8 mouse cellular contexts compared by ENCODE assay signal in genomic region chr3:89088974-89089373, GRCm38 (mm10). TPM values are rescaled to one million over a fixed set of nuclear protein-coding genes. Genes with fewer than 3 reads are reported as not detected.
DNase-seq lines count a peak whose midpoint lies in the region; ATAC-seq and TF ChIP-seq lines count a peak whose summit lies in the region.

No protein-coding gene starts in this region.

- TF ChIP-seq CTCF in cortical plate, adult 2 months (IDR thresholded peaks at IDR 0.05; ENCODE audit: extremely low read depth, insufficient read depth, low read length): no peak

- intact Hi-C loops in heart, postnatal 14 days (cut with DNase I): no loop called here

- DNase-seq in heart, postnatal 14 days: no peak
- no peak for DNase-seq in layer of hippocampus, adult 18-20 months (ENCODE audit: low spot score in 2 of 2)
- no peak for DNase-seq in right cerebral cortex, postnatal 14 days

- peaks cover 9 to 14% of the 10 kb centered on the region in 2 experiments; a peak in 3 of 4 replicates for H3K4me1 ChIP-seq in heart, embryonic 14.5 days (ENCODE audit: control insufficient read depth in 2 of 2, insufficient read depth in 2 of 2, low read length in 2 of 2)
- peaks cover 3% of the 10 kb centered on the region for H3K4me1 ChIP-seq in cortical plate, adult 2 months (ENCODE audit: control insufficient read depth, insufficient read depth, low read length)
- peaks cover 56% of the 10 kb centered on the region for H3K4me1 ChIP-seq in hindbrain, embryonic 13.5 days (replicated peaks)
- H3K4me1 ChIP-seq in midbrain, embryonic 12.5 days: peaks cover 43% of the 10 kb centered on the region

- peak overlapping the region; percentile 98 for H3K4me2 ChIP-seq in heart, embryonic 14.5 days (ENCODE audit: low read length)
- H3K4me2 ChIP-seq in hindbrain, embryonic 13.5 days: peak overlapping the region; percentile 91
- peak overlapping the region; percentile 94 for H3K4me2 ChIP-seq in midbrain, embryonic 12.5 days (replicated peaks)

- no peak for TF ChIP-seq POLR2A in cortical plate, adult 2 months (IDR thresholded peaks at IDR 0.05; ENCODE audit: extremely low read depth, insufficient read depth, low read length)

- no peak for ATAC-seq in heart, embryonic 14.5 days (ENCODE audit: insufficient number of reproducible peaks, insufficient read depth, low FRiP score, low read depth)
- no peak for ATAC-seq in hindbrain, embryonic 13.5 days (ENCODE audit: low FRiP score)
- no peak for ATAC-seq in midbrain, embryonic 12.5 days (ENCODE audit: low FRiP score, low read depth)
- no peak for ATAC-seq in activated CD4-positive, CD25-positive, alpha-beta regulatory T cell, adult 4 months

- no peaks in the 10 kb centered on the region for H3K9me3 ChIP-seq in heart, embryonic 14.5 days (ENCODE audit: control insufficient read depth, low read length)
- H3K9me3 ChIP-seq in hindbrain, embryonic 13.5 days: no peaks in the 10 kb centered on the region
- H3K9me3 ChIP-seq in midbrain, embryonic 12.5 days: no peaks in the 10 kb centered on the region

- H3K27ac ChIP-seq in heart, embryonic 14.5 days (replicated peaks in 1 of 2; ENCODE audit: control insufficient read depth in 1 of 2, insufficient read depth in 1 of 2, low read depth in 2 of 2, low read length in 2 of 2): no peak overlapping the region
- no peak overlapping the region for H3K27ac ChIP-seq in cortical plate, adult 2 months (ENCODE audit: insufficient read depth, low read length)
- H3K27ac ChIP-seq in hindbrain, embryonic 13.5 days: no peak overlapping the region
- H3K27ac ChIP-seq in midbrain, embryonic 12.5 days (replicated peaks): no peak overlapping the region

- 0 out of 2 replicates have a peak, but pooled peaks cover 10% of the 10 kb centered on the region for H3K36me3 ChIP-seq in heart, embryonic 14.5 days (ENCODE audit: control insufficient read depth, insufficient read depth, low read length)
- peaks cover 55% of the 10 kb centered on the region for H3K36me3 ChIP-seq in hindbrain, embryonic 13.5 days
- peaks cover 40% of the 10 kb centered on the region for H3K36me3 ChIP-seq in midbrain, embryonic 12.5 days

- H3K4me3 ChIP-seq in heart, embryonic 14.5 days (ENCODE audit: control insufficient read depth in 1 of 2, insufficient read depth in 1 of 2, low read depth in 1 of 2, low read length in 2 of 2): peak overlapping the region; percentile 45 to 66; a peak in 3 of 4 replicates
- peak overlapping the region; percentile 75 for H3K4me3 ChIP-seq in cortical plate, adult 2 months (ENCODE audit: insufficient read depth, low read length)
- H3K4me3 ChIP-seq in hindbrain, embryonic 13.5 days: peak overlapping the region; percentile 69
- H3K4me3 ChIP-seq in midbrain, embryonic 12.5 days: no peak overlapping the region; the same call in 1 of the 2 replicates

- 52% methylated on average over 14 of the region's 14 CpGs for WGBS in heart, embryonic 14.5 days
- WGBS in hindbrain, embryonic 13.5 days: 67% methylated on average over 14 of the region's 14 CpGs
- 70% methylated on average over 9 of the region's 14 CpGs for WGBS in midbrain, embryonic 12.5 days

- H3K9ac ChIP-seq in heart, embryonic 14.5 days (ENCODE audit: low read length): peak overlapping the region; percentile 74; the same call in 1 of the 2 replicates
- peak overlapping the region; percentile 90 for H3K9ac ChIP-seq in hindbrain, embryonic 13.5 days
- H3K9ac ChIP-seq in midbrain, embryonic 12.5 days (replicated peaks): no peak overlapping the region

- H3K27me3 ChIP-seq in heart, embryonic 14.5 days (ENCODE audit: control insufficient read depth, insufficient read depth, low read length): peaks cover 26% of the 10 kb centered on the region
- peaks cover 18% of the 10 kb centered on the region for H3K27me3 ChIP-seq in hindbrain, embryonic 13.5 days
- peaks cover 48% of the 10 kb centered on the region for H3K27me3 ChIP-seq in midbrain, embryonic 12.5 days

RNA-seq across cellular contexts. Expression of gene Rusc1, which starts 4.1 kb away (rescaled TPM):
- 6.8 and 7.5 TPM in 2 replicates for polyA plus RNA-seq in heart, embryonic 14.5 days (2014; fragmentation: Nextera tagmentation; extraction: Ambion mirVana)
- 10 to 100 TPM; 16.0 to 17.7 TPM for total RNA-seq in heart, postnatal 14 days (2021)
- polyA plus RNA-seq in cortical plate, adult 2 months (2012; rRNA removed): 199 and 214 TPM in 2 replicates
- polyA plus RNA-seq in hindbrain, embryonic 13.5 days (2015; fragmentation: Nextera tagmentation; extraction: Ambion mirVana): 74.5 and 76.0 TPM in 2 replicates
- 49.8 and 50.9 TPM in 2 replicates for polyA plus RNA-seq in midbrain, embryonic 12.5 days (2016; fragmentation: Nextera tagmentation; extraction: Ambion mirVana)
- 100 to 1,000 TPM; 128 to 134 TPM for total RNA-seq in layer of hippocampus, adult 18-20 months (2021)
- polyA plus RNA-seq in activated CD4-positive, CD25-positive, alpha-beta regulatory T cell, adult 4 months (2017; shearing (Covaris generic)): 10 to 100 TPM; 54.4 to 70.3 TPM

RNA-seq across cellular contexts. Expression of gene Gm43738, which starts 11.9 kb away (rescaled TPM):
- not detected in 2 replicates for polyA plus RNA-seq in heart, embryonic 14.5 days (2014; fragmentation: Nextera tagmentation; extraction: Ambion mirVana)
- not detected for total RNA-seq in heart, postnatal 14 days (2021)
- not detected in 2 replicates for polyA plus RNA-seq in cortical plate, adult 2 months (2012; rRNA removed)
- polyA plus RNA-seq in hindbrain, embryonic 13.5 days (2015; fragmentation: Nextera tagmentation; extraction: Ambion mirVana): not detected in 2 replicates
- 0.13 TPM in 1 of 2 replicates, not detected in the other for polyA plus RNA-seq in midbrain, embryonic 12.5 days (2016; fragmentation: Nextera tagmentation; extraction: Ambion mirVana)
- total RNA-seq in layer of hippocampus, adult 18-20 months (2021): not detected
- under 1 TPM in 1 of 2 experiments, not detected in 1; 0.23 TPM for polyA plus RNA-seq in activated CD4-positive, CD25-positive, alpha-beta regulatory T cell, adult 4 months (2017; shearing (Covaris generic))

RNA-seq across cellular contexts. Expression of gene Fdps, which starts 12.8 kb away (rescaled TPM):
- polyA plus RNA-seq in heart, embryonic 14.5 days (2014; fragmentation: Nextera tagmentation; extraction: Ambion mirVana): 92.6 and 96.9 TPM in 2 replicates
- 10 to 100 TPM; 19.7 to 23.5 TPM for total RNA-seq in heart, postnatal 14 days (2021)
- 94.9 and 107 TPM in 2 replicates for polyA plus RNA-seq in cortical plate, adult 2 months (2012; rRNA removed)
- polyA plus RNA-seq in hindbrain, embryonic 13.5 days (2015; fragmentation: Nextera tagmentation; extraction: Ambion mirVana): 312 and 322 TPM in 2 replicates
- polyA plus RNA-seq in midbrain, embryonic 12.5 days (2016; fragmentation: Nextera tagmentation; extraction: Ambion mirVana): 307 and 361 TPM in 2 replicates
- 10 to 100 TPM; 83.7 to 91.9 TPM for total RNA-seq in layer of hippocampus, adult 18-20 months (2021)
- polyA plus RNA-seq in activated CD4-positive, CD25-positive, alpha-beta regulatory T cell, adult 4 months (2017; shearing (Covaris generic)): 10 to 100 TPM; 75.1 to 83.8 TPM

RNA-seq across cellular contexts. Expression of gene Pklr, which starts 47.0 kb away (rescaled TPM):
- polyA plus RNA-seq in heart, embryonic 14.5 days (2014; fragmentation: Nextera tagmentation; extraction: Ambion mirVana): 0.11 TPM in 1 of 2 replicates, not detected in the other
- total RNA-seq in heart, postnatal 14 days (2021): not detected
- 0.04 and 0.08 TPM in 2 replicates for polyA plus RNA-seq in cortical plate, adult 2 months (2012; rRNA removed)
- 0.30 TPM in 1 of 2 replicates, not detected in the other for polyA plus RNA-seq in hindbrain, embryonic 13.5 days (2015; fragmentation: Nextera tagmentation; extraction: Ambion mirVana)
- 0.26 and 0.33 TPM in 2 replicates for polyA plus RNA-seq in midbrain, embryonic 12.5 days (2016; fragmentation: Nextera tagmentation; extraction: Ambion mirVana)
- under 1 TPM in 1 of 2 experiments, not detected in 1; 0.15 TPM for total RNA-seq in layer of hippocampus, adult 18-20 months (2021)
- polyA plus RNA-seq in activated CD4-positive, CD25-positive, alpha-beta regulatory T cell, adult 4 months (2017; shearing (Covaris generic)): not detected
